Mouse (Mus musculus) cortical plate, adult 2 months (tissue): ENCODE data around the gene Cpox. TPM values are rescaled to one million over a fixed set of nuclear protein-coding genes. Genes with fewer than 3 reads are reported as not detected.

Experiments
- H3K27ac ChIP-seq: fragments of 200-500 bp; 2 replicates; pipeline ENCODE4 v1.5.1; 2012; ENCODE audit warnings: low read length, control low read depth, inconsistent platforms; ENCODE audit not compliant: insufficient read depth
- H3K4me1 ChIP-seq: fragments of 200-500 bp; 2 replicates; pipeline ENCODE4 v1.6.1; 2011; ENCODE audit warnings: low read length; ENCODE audit not compliant: control insufficient read depth, insufficient read depth
- H3K4me3 ChIP-seq: fragments of 200-500 bp; 2 replicates; pipeline ENCODE4 v1.5.1; 2011; ENCODE audit warnings: mild to moderate bottlenecking, low read length, control low read depth; ENCODE audit not compliant: insufficient read depth
- CTCF ChIP-seq: fragments of 200-500 bp; IDR thresholded peaks from 2 replicates; pipeline ENCODE4 v1.5.1; 2011; ENCODE audit warnings: mild to moderate bottlenecking, control low read depth, low read length; ENCODE audit not compliant: insufficient read depth; ENCODE audit errors: extremely low read depth
- POLR2A ChIP-seq: fragments of 200-500 bp; IDR thresholded peaks from 2 replicates; pipeline ENCODE4 v1.6.1; 2011; ENCODE audit warnings: mild to moderate bottlenecking, low read length, control low read depth; ENCODE audit not compliant: insufficient read depth; ENCODE audit errors: extremely low read depth
- polyA plus RNA-seq: library from polyadenylated mRNA; depleted of rRNA; stranded (reverse); fragments of >200 nt; gene quantifications from 2 replicates; pipeline ENCODE4 v1.2.3, GENCODE M21; 2012

Cpox gene
- polyA plus RNA-seq, 1 experiment = 40.6 TPM

DNA sequence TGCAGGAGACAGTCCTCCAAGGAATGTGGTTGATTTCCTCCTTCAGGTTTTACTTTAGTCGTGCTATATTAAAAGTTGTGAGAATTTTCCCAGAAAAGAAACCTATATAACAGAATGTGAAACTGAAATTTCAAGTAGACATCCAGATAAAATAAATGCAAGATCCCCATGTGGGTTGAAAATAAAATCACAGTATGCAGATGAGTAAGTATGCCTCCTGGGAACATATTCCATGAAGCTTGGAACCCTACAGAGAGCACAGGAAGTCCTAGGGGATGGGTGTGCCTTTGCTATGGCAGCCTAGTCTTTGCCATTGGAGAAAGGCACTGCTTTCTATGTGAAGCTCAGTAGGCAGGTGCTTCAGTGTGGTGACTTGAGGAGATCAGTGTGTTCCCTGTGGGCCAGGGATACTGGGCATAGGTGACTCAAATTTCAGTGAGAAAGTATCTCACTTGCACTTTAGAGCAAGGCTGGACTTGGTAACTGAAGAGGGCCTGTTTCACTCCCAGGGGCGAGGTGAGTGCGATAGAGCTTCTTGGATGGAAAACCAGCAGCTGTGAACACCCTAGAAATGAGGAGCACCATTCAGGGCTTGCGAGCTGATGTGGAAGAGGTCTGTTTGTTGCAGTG lies 37.3 kb downstream of the Cpox start:
- TF ChIP-seq POLR2A = no peak
- no peak for TF ChIP-seq CTCF
- Histone ChIP-seq H3K27ac (peak overlapping the region; percentile 97), H3K4me1 (peaks cover 3% of the 10 kb centered on the region; the same call in 1 of the 2 replicates), H3K4me3 (no peak overlapping the region)

DNA sequence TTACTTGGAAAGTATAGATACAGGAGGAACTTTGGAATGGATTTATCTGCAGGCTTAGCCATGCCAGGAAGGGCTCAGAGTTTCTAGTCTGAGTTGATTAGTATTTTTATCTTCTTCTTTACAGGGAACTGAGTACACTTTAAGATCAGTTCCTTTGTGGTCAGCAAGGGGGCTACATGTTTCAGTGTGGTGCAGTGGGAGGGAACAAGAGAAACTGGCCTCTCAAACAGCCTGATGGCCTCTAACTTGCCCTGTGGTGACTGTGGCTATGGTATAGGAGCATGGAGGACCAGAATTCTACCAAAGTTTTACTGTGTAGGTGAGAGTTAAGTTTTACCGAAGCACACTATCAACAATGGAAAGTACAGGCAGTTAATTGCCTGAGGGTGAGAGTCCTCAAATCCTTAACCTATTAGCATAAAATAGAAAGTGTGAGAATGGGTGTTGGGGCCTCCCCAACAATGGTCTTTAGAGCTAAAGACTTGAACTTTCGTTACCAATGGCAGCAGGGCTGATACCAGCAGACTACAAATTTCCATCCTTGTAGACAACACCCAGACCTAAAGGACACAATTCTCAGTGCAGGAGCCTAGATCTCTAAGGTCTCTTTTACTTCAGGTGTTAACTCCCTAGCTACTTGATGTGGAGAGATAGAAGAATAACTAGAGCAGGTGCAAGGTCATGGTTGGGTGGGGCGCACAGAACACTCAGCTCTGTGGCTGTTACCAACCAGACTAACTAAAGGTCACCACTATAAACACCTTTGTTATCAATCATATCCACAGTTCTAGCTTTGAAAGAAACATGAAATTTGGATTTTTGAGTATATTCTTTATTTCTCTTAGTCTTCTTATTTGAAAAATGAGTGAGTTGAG lies 38.7 kb downstream of the Cpox start:
- H3K4me1 ChIP-seq = peaks cover 3% of the 10 kb centered on the region; the same call in 1 of the 2 replicates
- H3K27ac ChIP-seq = peak overlapping the region; percentile 65; the same call in 1 of the 2 replicates
- no peak for TF ChIP-seq POLR2A
- TF ChIP-seq CTCF = no peak
- no peak overlapping the region for H3K4me3 ChIP-seq

DNA sequence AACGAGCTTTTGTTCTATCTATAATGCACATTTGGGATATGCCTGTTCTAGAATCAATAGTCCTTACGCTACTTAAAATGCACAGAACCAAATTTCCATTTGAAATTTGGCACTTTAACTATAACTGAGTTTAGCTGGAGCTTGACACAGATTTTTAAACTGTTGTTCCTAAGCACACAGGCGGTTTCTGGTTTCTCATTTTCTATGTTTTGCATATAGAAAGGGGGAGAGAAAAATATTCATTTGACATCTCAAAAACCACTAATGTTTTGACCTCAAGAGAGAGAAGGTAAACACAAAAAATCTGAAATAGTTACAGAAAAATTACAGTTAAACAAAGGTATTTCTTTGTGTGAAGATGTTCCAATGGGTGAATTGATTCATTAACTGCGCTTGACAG lies 39.4 kb downstream of the Cpox start:
- Histone ChIP-seq H3K4me3 (no peak overlapping the region), H3K27ac (no peak overlapping the region), H3K4me1 (peaks cover 3% of the 10 kb centered on the region; the same call in 1 of the 2 replicates)
- no peak for TF ChIP-seq POLR2A
- TF ChIP-seq CTCF = no peak

DNA sequence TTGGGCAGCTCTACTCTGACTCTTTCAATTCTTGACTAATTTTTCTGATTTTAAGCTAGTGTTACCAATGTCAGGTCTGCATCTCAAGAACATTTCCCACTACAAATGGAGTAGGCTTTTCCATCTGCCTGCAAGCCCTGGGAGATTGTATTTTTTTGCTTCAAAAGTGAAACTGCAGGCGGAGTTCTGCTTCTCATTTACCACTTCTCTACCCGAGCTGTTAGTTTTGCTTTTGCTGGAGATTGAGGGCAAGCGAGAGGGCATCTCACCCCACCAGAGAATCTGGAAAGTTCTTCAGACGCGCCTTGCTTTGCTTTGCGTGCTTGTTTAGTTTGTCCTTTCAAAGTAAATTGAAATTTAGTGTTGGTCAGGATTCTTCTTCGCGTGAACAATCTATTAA lies 42.1 kb downstream of the Cpox start:
- H3K4me1 ChIP-seq = peaks cover 3% of the 10 kb centered on the region; the same call in 1 of the 2 replicates
- H3K27ac ChIP-seq = no peak overlapping the region
- TF ChIP-seq CTCF (no peak), POLR2A (no peak)
- H3K4me3 ChIP-seq = no peak overlapping the region

DNA sequence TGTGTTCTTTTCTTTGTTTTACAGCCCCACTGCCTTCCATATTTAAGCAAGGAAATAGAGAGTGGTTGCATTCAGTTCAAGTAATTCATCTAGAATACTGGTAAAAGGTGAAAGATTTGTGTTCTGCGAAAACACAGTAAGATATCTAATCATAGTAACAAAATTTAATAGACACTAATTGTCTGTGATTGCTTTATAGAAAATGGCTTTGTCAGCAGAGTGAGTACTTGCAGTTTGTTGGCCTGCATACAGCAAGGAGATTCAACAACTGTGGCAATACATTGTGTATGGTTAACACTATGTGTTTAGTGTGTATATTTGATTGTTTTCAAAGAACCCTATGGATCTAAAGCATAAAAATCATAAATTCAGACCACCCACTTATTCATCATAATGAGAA lies 43.0 kb downstream of the Cpox start:
- Histone ChIP-seq H3K4me1 (no peaks in the 10 kb centered on the region), H3K27ac (no peak overlapping the region), H3K4me3 (no peak overlapping the region)
- TF ChIP-seq CTCF = no peak
- TF ChIP-seq POLR2A = no peak

DNA sequence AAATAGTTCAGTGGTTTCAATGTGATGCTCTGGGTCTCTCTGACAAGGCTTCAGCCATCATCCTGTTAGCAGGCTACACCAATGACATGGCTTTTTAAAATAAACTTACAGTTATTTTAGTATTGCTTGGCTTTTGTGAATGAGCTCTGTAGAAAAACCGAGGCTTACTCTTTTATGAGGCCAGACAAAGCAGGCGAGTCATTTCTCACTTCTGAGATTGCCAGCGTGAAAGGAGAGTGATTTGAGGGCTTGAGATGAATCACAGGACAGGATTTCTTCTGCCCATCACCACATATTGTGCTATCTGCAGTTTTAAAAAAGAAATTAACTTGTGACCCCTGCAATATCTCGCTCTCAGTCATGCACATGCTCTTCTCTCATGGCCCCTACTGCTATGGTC lies 44.9 kb downstream of the Cpox start:
- no peak overlapping the region for H3K27ac ChIP-seq
- H3K4me1 ChIP-seq = no peaks in the 10 kb centered on the region
- TF ChIP-seq POLR2A (no peak), CTCF (no peak)
- H3K4me3 ChIP-seq = no peak overlapping the region

DNA sequence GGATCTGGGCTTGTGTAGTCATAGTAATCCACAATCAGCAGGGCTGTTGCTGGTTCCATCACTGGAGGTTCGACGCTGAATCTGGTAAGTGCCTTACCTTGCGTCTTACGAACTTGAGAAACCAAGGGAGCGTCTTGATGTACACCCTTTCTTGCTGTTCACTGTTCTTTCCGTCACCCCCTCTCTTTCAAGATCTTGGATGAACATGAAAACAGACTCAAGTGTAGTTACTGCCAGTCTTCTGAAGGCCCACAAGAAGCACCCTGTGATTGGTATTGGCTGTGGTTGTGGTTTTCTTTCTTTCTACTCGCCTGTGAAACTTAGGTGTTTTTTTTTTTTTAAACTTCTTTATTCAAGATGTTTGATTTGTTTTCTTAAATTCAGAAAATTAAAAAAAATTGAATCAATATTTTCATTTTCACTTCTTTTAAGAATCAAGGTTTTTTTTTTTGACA lies 48.6 kb downstream of the Cpox start, which contains the start of gene Gpr15:
Gene Gpr15, minus strand, starts transcription at position 405 of the 455 bp plus-strand sequence.
- no peak within 1 kb of the TSS for H3K27ac ChIP-seq
- no peaks in the 10 kb centered on the region for H3K4me1 ChIP-seq
- no peak within 1 kb of the TSS for H3K4me3 ChIP-seq
- TF ChIP-seq POLR2A = no peak
- TF ChIP-seq CTCF = no peak

DNA sequence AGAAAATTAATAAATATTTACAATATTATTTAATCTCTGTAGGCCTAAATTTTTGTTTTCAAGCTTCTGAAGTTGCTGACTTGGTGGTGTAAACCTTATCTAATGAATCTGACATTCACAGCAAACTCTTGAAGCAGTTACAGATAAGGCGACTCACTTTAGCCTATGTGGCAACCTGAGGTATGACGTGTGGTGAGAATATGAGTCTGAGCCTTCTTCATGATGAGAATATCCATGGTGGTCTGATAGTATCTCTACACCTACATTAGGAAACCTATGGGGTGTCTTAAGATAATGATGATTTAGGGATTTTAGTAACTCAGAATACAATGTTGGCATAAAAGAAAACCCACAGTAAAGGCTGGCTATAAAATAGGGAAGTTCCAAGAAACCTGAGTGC lies 52.2 kb downstream of the Cpox start:
- Histone ChIP-seq H3K4me3 (no peak overlapping the region), H3K27ac (no peak overlapping the region), H3K4me1 (no peaks in the 10 kb centered on the region)
- no peak for TF ChIP-seq CTCF
- TF ChIP-seq POLR2A = no peak

DNA sequence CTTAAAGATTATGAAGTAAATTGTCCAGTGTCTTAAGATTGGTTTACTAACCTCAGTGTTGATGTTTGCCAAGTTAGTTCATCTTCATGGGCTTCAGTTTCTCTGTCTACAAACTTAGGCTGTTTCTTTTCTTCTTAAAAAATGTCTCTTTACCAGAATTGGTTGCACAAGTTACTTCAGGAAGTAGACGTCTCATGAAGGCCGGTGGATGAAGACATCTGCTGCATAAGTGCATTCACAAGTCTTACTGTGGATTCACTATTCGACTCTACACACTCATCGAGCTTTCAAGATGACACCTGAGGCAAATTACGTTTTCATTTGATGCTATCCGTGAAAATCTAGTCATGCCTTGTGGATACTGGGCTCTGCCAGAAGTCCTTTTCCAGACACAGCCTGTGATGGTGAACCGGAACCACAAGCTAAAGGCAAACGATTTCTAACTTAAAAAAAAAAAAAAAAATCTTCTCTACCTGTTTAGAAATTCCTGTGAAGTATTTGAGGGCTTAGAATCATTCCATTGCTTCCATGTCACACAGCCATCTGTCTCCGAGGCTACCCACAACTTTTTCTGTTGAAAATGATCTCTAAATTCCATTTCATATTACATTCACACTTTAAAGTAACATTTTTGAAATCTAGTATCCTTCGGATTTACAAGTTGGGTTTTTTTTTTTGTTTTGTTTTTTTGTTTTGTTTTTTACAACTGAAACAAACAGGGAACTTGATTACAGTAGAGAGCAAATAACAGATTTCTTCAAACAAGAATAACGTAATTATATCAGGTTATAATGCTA lies 56.8 kb downstream of the Cpox start:
- Histone ChIP-seq H3K4me3 (no peak overlapping the region; the same call in 1 of the 2 replicates), H3K4me1 (peaks cover 3% of the 10 kb centered on the region; the same call in 1 of the 2 replicates), H3K27ac (no peak overlapping the region)
- TF ChIP-seq POLR2A (no peak), CTCF (no peak)
